Mouse (Mus musculus) lung, postnatal 0 days (tissue): ENCODE data around the gene Sf3b3.

Experiments
- CTCF ChIP-seq: IDR thresholded peaks from 2 replicates; pipeline ENCODE4 v1.5.1; 2016; ENCODE audit warnings: antibody characterized with exemption, mild to moderate bottlenecking
- EP300 ChIP-seq: IDR thresholded peaks from 2 replicates; pipeline ENCODE4 v1.6.1; 2016; ENCODE audit warnings: antibody characterized with exemption, mild to moderate bottlenecking, control low read depth

- no peak for TF ChIP-seq CTCF
- no peak for TF ChIP-seq EP300
Measured at GRCm38 (mm10) chr8:110815308-110815707, 31.3 kb downstream of the Sf3b3 start.
